Mouse (Mus musculus): ENCODE data around the gene Pkd1.
A peak's percentile ranks its signal among the peaks of the same experiment; 100 is the strongest.

- TF ChIP-seq CTCF (IDR thresholded peaks at IDR 0.05; ENCODE audit: borderline replicate concordance, extremely low read depth, insufficient read depth, insufficient read length) (no peak), POLR2A (IDR thresholded peaks at IDR 0.05; ENCODE audit: borderline replicate concordance, extremely low read depth, insufficient read depth, insufficient read length, poor library complexity, severe bottlenecking) (peak; percentile 88)
These were observed 82.7 kb downstream of the Pkd1 start, which contains the start of the genes Tsc2 and Nthl1 for GRCm38 (mm10) chr17:24632167-24632812.

All from brain, embryonic 14.5 days (tissue).